ENCODE assay signal across 9 mouse cellular contexts in genomic region chr1:167896234-167896633, GRCm38 (mm10).
DNase-seq lines count a peak whose midpoint lies in the region; ATAC-seq and TF ChIP-seq lines count a peak whose summit lies in the region.
"Had no signal": no experiment of that assay in that cellular context is flagged by ENCODE, and none has a peak within 500 bp of the region (broad histone marks: within the 10 kb centered on the region; RNA-seq: fewer than 3 reads in every experiment).

No protein-coding gene starts in this region.

- no peak overlapping the region for H3K4me2 ChIP-seq in forebrain, embryonic 12.5 days
- no peak overlapping the region for H3K4me2 ChIP-seq in kidney, embryonic 16.5 days (replicated peaks; ENCODE audit: low read depth, low read length)

- H3K4me1 ChIP-seq in forebrain, embryonic 12.5 days = no peaks in the 10 kb centered on the region; the same call in 1 of the 2 replicates
- H3K4me1 ChIP-seq in kidney, embryonic 16.5 days (ENCODE audit: insufficient read depth, low read length) = no peaks in the 10 kb centered on the region
- H3K4me1 ChIP-seq in lung, adult 2 months (ENCODE audit: control insufficient read depth, insufficient read depth, low read length) = no peaks in the 10 kb centered on the region

- WGBS in forebrain, embryonic 12.5 days = 32% methylated on average over 7 of the region's 7 CpGs
- 27% methylated on average over 7 of the region's 7 CpGs for WGBS in kidney, embryonic 16.5 days
- WGBS in lung, adult 2 months = 29% methylated on average over 7 of the region's 7 CpGs

- peak; percentile 38 for DNase-seq in adrenal gland, postnatal 10 days
- no peak for DNase-seq in adrenal gland, postnatal 4 days (ENCODE audit: low spot score in 2 of 2)
- peak; percentile 3 to 24 for DNase-seq in adrenal gland, postnatal 36 days
- no peak for DNase-seq in lung, adult 2 months
- peak; percentile 33 for DNase-seq in retina, postnatal 7 days (ENCODE audit: low read depth, low spot score)
- DNase-seq in thymus, postnatal 14 days = no peak

- no peak overlapping the region for H3K27ac ChIP-seq in forebrain, embryonic 12.5 days
- H3K27ac ChIP-seq in kidney, embryonic 16.5 days (ENCODE audit: low read length) = no peak overlapping the region

- TF ChIP-seq CTCF in lung, adult 2 months (IDR thresholded peaks at IDR 0.05; ENCODE audit: insufficient read depth, low read length) = peak; percentile 35; the same call in 1 of the 2 replicates

- no peak overlapping the region for H3K4me3 ChIP-seq in forebrain, embryonic 12.5 days (replicated peaks)
- no peak overlapping the region for H3K4me3 ChIP-seq in kidney, embryonic 16.5 days (ENCODE audit: low read length)
- no peak overlapping the region for H3K4me3 ChIP-seq in lung, adult 2 months (replicated peaks; ENCODE audit: extremely low read depth, low read depth, low read length)
- H3K4me3 ChIP-seq: myocyte had no signal

- no peak for TF ChIP-seq POLR2A in lung, adult 2 months (IDR thresholded peaks at IDR 0.05; ENCODE audit: borderline replicate concordance, extremely low read depth, low read depth, low read length)

- H3K27me3 ChIP-seq in forebrain, embryonic 12.5 days = no peaks in the 10 kb centered on the region
- no peaks in the 10 kb centered on the region for H3K27me3 ChIP-seq in kidney, embryonic 16.5 days (ENCODE audit: insufficient read depth, low read length)

- H3K36me3 ChIP-seq in forebrain, embryonic 12.5 days (replicated peaks) = no peaks in the 10 kb centered on the region
- no peaks in the 10 kb centered on the region for H3K36me3 ChIP-seq in kidney, embryonic 16.5 days (ENCODE audit: insufficient read depth, low read length)

- H3K9ac ChIP-seq in forebrain, embryonic 12.5 days = no peak overlapping the region
- no peak overlapping the region for H3K9ac ChIP-seq in kidney, embryonic 16.5 days (replicated peaks; ENCODE audit: low read length)

- H3K9me3 ChIP-seq in forebrain, embryonic 12.5 days = no peaks in the 10 kb centered on the region
- no peaks in the 10 kb centered on the region for H3K9me3 ChIP-seq in kidney, embryonic 16.5 days (ENCODE audit: low read length)

- ATAC-seq in forebrain, embryonic 12.5 days (ENCODE audit: low FRiP score) = peak; percentile 74
- peak; percentile 59 for ATAC-seq in kidney, embryonic 16.5 days (ENCODE audit: low FRiP score, low TSS enrichment)

Comparison
In these comparisons a context has a peak if more than half of its experiments do, and no peak if none do; other contexts are left out.
1. DNase-seq: peak in adrenal gland, postnatal 10 days (single experiment), adrenal gland, postnatal 36 days (2 of 2) and retina, postnatal 7 days (single experiment); none in adrenal gland, postnatal 4 days (0 of 2), lung, adult 2 months (single experiment) and thymus, postnatal 14 days (single experiment).